Mouse (Mus musculus): ENCODE measurements around the gene Wfdc17. TPM values are rescaled to one million over a fixed set of nuclear protein-coding genes. Genes with fewer than 3 reads are reported as not detected.
A peak's percentile ranks its signal among the peaks of the same experiment; 100 is the strongest.

The Wfdc17 gene
- polyA plus RNA-seq, 1 experiment from 2014 or later: 20.4 TPM

- ATAC-seq (ENCODE audit: low read depth): no peak
- H3K4me2 ChIP-seq (ENCODE audit: low read depth, low read length): no peak overlapping the region
- no peaks in the 10 kb centered on the region for H3K27me3 ChIP-seq (ENCODE audit: control insufficient read depth, insufficient read depth, low read depth, low read length)
- H3K9me3 ChIP-seq (replicated peaks; ENCODE audit: control insufficient read depth, low read length): no peaks in the 10 kb centered on the region
- no peaks in the 10 kb centered on the region; the same call in 1 of the 2 replicates for H3K4me1 ChIP-seq (ENCODE audit: control insufficient read depth, low read depth, low read length)
- no peak overlapping the region for H3K27ac ChIP-seq (ENCODE audit: low read length)
- H3K4me3 ChIP-seq (ENCODE audit: low read depth, low read length): no peak overlapping the region
- H3K9ac ChIP-seq (ENCODE audit: low read depth, low read length): no peak overlapping the region
- 33% methylated on average over 1 of the region's 1 CpGs for WGBS (ENCODE audit: insufficient replicate concordance)
- no peaks in the 10 kb centered on the region for H3K36me3 ChIP-seq (ENCODE audit: control insufficient read depth, insufficient read depth)
Observed at GRCm38 (mm10) chr11:83734215-83734614, 30.4 kb downstream of the Wfdc17 start.

GRCm38 (mm10) chr11:83735881-83736280 is 32.1 kb downstream of the Wfdc17 start:
- 41% methylated on average over 2 of the region's 2 CpGs for WGBS (ENCODE audit: insufficient replicate concordance)

GRCm38 (mm10) chr11:83737109-83737558 is 33.3 kb downstream of the Wfdc17 start:
- no peaks in the 10 kb centered on the region for H3K27me3 ChIP-seq (ENCODE audit: control insufficient read depth, insufficient read depth, low read depth, low read length)
- no peak for ATAC-seq (ENCODE audit: low read depth)
- H3K4me1 ChIP-seq (ENCODE audit: control insufficient read depth, low read depth, low read length): no peaks in the 10 kb centered on the region; the same call in 1 of the 2 replicates
- H3K4me3 ChIP-seq (ENCODE audit: low read depth, low read length): no peak overlapping the region
- no peaks in the 10 kb centered on the region for H3K36me3 ChIP-seq (ENCODE audit: control insufficient read depth, insufficient read depth)
- no peak overlapping the region for H3K27ac ChIP-seq (ENCODE audit: low read length)
- no peak overlapping the region for H3K4me2 ChIP-seq (ENCODE audit: low read depth, low read length)
- WGBS (ENCODE audit: insufficient replicate concordance): 24% methylated on average over 3 of the region's 3 CpGs
- H3K9me3 ChIP-seq (replicated peaks; ENCODE audit: control insufficient read depth, low read length): no peaks in the 10 kb centered on the region
- no peak overlapping the region for H3K9ac ChIP-seq (ENCODE audit: low read depth, low read length)

More at GRCm38 (mm10) chr11:83735881-83736280, 32.1 kb downstream of the Wfdc17 start:
- H3K9ac ChIP-seq (ENCODE audit: low read depth, low read length): no peak overlapping the region
- H3K4me2 ChIP-seq (ENCODE audit: low read depth, low read length): no peak overlapping the region
- H3K4me1 ChIP-seq (ENCODE audit: control insufficient read depth, low read depth, low read length): no peaks in the 10 kb centered on the region; the same call in 1 of the 2 replicates
- no peaks in the 10 kb centered on the region for H3K36me3 ChIP-seq (ENCODE audit: control insufficient read depth, insufficient read depth)
- no peaks in the 10 kb centered on the region for H3K27me3 ChIP-seq (ENCODE audit: control insufficient read depth, insufficient read depth, low read depth, low read length)
- no peak for ATAC-seq (ENCODE audit: low read depth)
- H3K4me3 ChIP-seq (ENCODE audit: low read depth, low read length): no peak overlapping the region
- H3K9me3 ChIP-seq (replicated peaks; ENCODE audit: control insufficient read depth, low read length): no peaks in the 10 kb centered on the region
- no peak overlapping the region for H3K27ac ChIP-seq (ENCODE audit: low read length)

GRCm38 (mm10) chr11:83739241-83739640 is 35.5 kb downstream of the Wfdc17 start:
- H3K9ac ChIP-seq (ENCODE audit: low read depth, low read length): no peak overlapping the region
- no peak overlapping the region for H3K4me2 ChIP-seq (ENCODE audit: low read depth, low read length)
- H3K27ac ChIP-seq (ENCODE audit: low read length): no peak overlapping the region
- WGBS (ENCODE audit: insufficient replicate concordance): 21% methylated on average over 5 of the region's 5 CpGs
- H3K36me3 ChIP-seq (ENCODE audit: control insufficient read depth, insufficient read depth): no peaks in the 10 kb centered on the region
- H3K9me3 ChIP-seq (replicated peaks; ENCODE audit: control insufficient read depth, low read length): no peaks in the 10 kb centered on the region
- peaks cover 5% of the 10 kb centered on the region for H3K4me1 ChIP-seq (ENCODE audit: control insufficient read depth, low read depth, low read length)
- no peak overlapping the region for H3K4me3 ChIP-seq (ENCODE audit: low read depth, low read length)
- ATAC-seq (ENCODE audit: low read depth): no peak
- H3K27me3 ChIP-seq (ENCODE audit: control insufficient read depth, insufficient read depth, low read depth, low read length): no peaks in the 10 kb centered on the region

- no peak overlapping the region for H3K4me2 ChIP-seq (ENCODE audit: low read depth, low read length)
- 48% methylated on average over 4 of the region's 4 CpGs for WGBS (ENCODE audit: insufficient replicate concordance)
- H3K27me3 ChIP-seq (ENCODE audit: control insufficient read depth, insufficient read depth, low read depth, low read length): no peaks in the 10 kb centered on the region
- H3K9me3 ChIP-seq (replicated peaks; ENCODE audit: control insufficient read depth, low read length): no peaks in the 10 kb centered on the region
- H3K27ac ChIP-seq (ENCODE audit: low read length): no peak overlapping the region
- ATAC-seq (ENCODE audit: low read depth): no peak
- H3K36me3 ChIP-seq (ENCODE audit: control insufficient read depth, insufficient read depth): no peaks in the 10 kb centered on the region
- no peak overlapping the region for H3K9ac ChIP-seq (ENCODE audit: low read depth, low read length)
- H3K4me3 ChIP-seq (ENCODE audit: low read depth, low read length): no peak overlapping the region; the same call in 1 of the 2 replicates
- peaks cover 5% of the 10 kb centered on the region for H3K4me1 ChIP-seq (ENCODE audit: control insufficient read depth, low read depth, low read length)
Observed at GRCm38 (mm10) chr11:83740443-83740991, 36.7 kb downstream of the Wfdc17 start.

- 57% methylated on average over 5 of the region's 5 CpGs for WGBS (ENCODE audit: insufficient replicate concordance)
- ATAC-seq (ENCODE audit: low read depth): peak; percentile 75
Observed at GRCm38 (mm10) chr11:83741841-83742240, 38.0 kb downstream of the Wfdc17 start.

GRCm38 (mm10) chr11:83742731-83743355 is 39.1 kb downstream of the Wfdc17 start:
- no peak overlapping the region for H3K27ac ChIP-seq (ENCODE audit: low read length)

More at GRCm38 (mm10) chr11:83741841-83742240, 38.0 kb downstream of the Wfdc17 start:
- no peaks in the 10 kb centered on the region for H3K36me3 ChIP-seq (ENCODE audit: control insufficient read depth, insufficient read depth)
- H3K27me3 ChIP-seq (ENCODE audit: control insufficient read depth, insufficient read depth, low read depth, low read length): no peaks in the 10 kb centered on the region
- H3K9ac ChIP-seq (ENCODE audit: low read depth, low read length): no peak overlapping the region
- H3K27ac ChIP-seq (ENCODE audit: low read length): peak overlapping the region; percentile 60
- H3K4me3 ChIP-seq (ENCODE audit: low read depth, low read length): no peak overlapping the region
- H3K4me2 ChIP-seq (ENCODE audit: low read depth, low read length): no peak overlapping the region
- no peaks in the 10 kb centered on the region for H3K9me3 ChIP-seq (replicated peaks; ENCODE audit: control insufficient read depth, low read length)
- peaks cover 5% of the 10 kb centered on the region for H3K4me1 ChIP-seq (ENCODE audit: control insufficient read depth, low read depth, low read length)

GRCm38 (mm10) chr11:83743525-83743924 is 39.7 kb downstream of the Wfdc17 start:
- Histone ChIP-seq H3K36me3 (ENCODE audit: control insufficient read depth, insufficient read depth) (no peaks in the 10 kb centered on the region), H3K9ac (ENCODE audit: low read depth, low read length) (no peak overlapping the region), H3K4me2 (ENCODE audit: low read depth, low read length) (no peak overlapping the region), H3K27me3 (ENCODE audit: control insufficient read depth, insufficient read depth, low read depth, low read length) (no peaks in the 10 kb centered on the region), H3K27ac (ENCODE audit: low read length) (peak overlapping the region; percentile 19; the same call in 1 of the 2 replicates), H3K4me3 (ENCODE audit: low read depth, low read length) (no peak overlapping the region), H3K4me1 (ENCODE audit: control insufficient read depth, low read depth, low read length) (peaks cover 5% of the 10 kb centered on the region), H3K9me3 (replicated peaks; ENCODE audit: control insufficient read depth, low read length) (no peaks in the 10 kb centered on the region)
- WGBS (ENCODE audit: insufficient replicate concordance): 46% methylated on average over 3 of the region's 3 CpGs
- no peak for ATAC-seq (ENCODE audit: low read depth)

More at GRCm38 (mm10) chr11:83742731-83743355, 39.1 kb downstream of the Wfdc17 start:
- H3K4me3 ChIP-seq (ENCODE audit: low read depth, low read length): no peak overlapping the region
- WGBS (ENCODE audit: insufficient replicate concordance): 56% methylated on average over 9 of the region's 9 CpGs
- H3K4me1 ChIP-seq (ENCODE audit: control insufficient read depth, low read depth, low read length): peaks cover 5% of the 10 kb centered on the region
- H3K36me3 ChIP-seq (ENCODE audit: control insufficient read depth, insufficient read depth): no peaks in the 10 kb centered on the region
- H3K9me3 ChIP-seq (replicated peaks; ENCODE audit: control insufficient read depth, low read length): no peaks in the 10 kb centered on the region
- H3K9ac ChIP-seq (ENCODE audit: low read depth, low read length): no peak overlapping the region
- H3K4me2 ChIP-seq (ENCODE audit: low read depth, low read length): no peak overlapping the region
- no peak for ATAC-seq (ENCODE audit: low read depth)
- no peaks in the 10 kb centered on the region for H3K27me3 ChIP-seq (ENCODE audit: control insufficient read depth, insufficient read depth, low read depth, low read length)

GRCm38 (mm10) chr11:83746152-83746551 is 42.4 kb downstream of the Wfdc17 start:
- Histone ChIP-seq H3K27ac (ENCODE audit: low read length) (no peak overlapping the region; the same call in 1 of the 2 replicates), H3K4me2 (ENCODE audit: low read depth, low read length) (no peak overlapping the region), H3K9me3 (replicated peaks; ENCODE audit: control insufficient read depth, low read length) (no peaks in the 10 kb centered on the region), H3K27me3 (ENCODE audit: control insufficient read depth, insufficient read depth, low read depth, low read length) (no peaks in the 10 kb centered on the region), H3K4me3 (ENCODE audit: low read depth, low read length) (no peak overlapping the region), H3K4me1 (ENCODE audit: control insufficient read depth, low read depth, low read length) (peaks cover 5% of the 10 kb centered on the region), H3K36me3 (ENCODE audit: control insufficient read depth, insufficient read depth) (no peaks in the 10 kb centered on the region), H3K9ac (ENCODE audit: low read depth, low read length) (no peak overlapping the region)
- ATAC-seq (ENCODE audit: low read depth): no peak
- WGBS (ENCODE audit: insufficient replicate concordance): 55% methylated on average over 4 of the region's 4 CpGs

All from liver, embryonic 16.5 days (tissue).